Mouse (Mus musculus) kidney, adult 2 months (tissue): Measurements from ENCODE around the gene Cops4.

Source experiments
- CTCF ChIP-seq: fragments of 200-500 bp; conservative IDR thresholded peaks from 2 replicates; pipeline ENCODE4 v1.5.1; 2011; ENCODE audit warnings: low read depth, mild to moderate bottlenecking, control low read depth, low read length, moderate library complexity, mixed read lengths; ENCODE audit not compliant: insufficient read depth, insufficient read length
- POLR2A ChIP-seq: fragments of 200-500 bp; IDR thresholded peaks from one replicate; pipeline ENCODE4 v1.6.1; 2011; ENCODE audit warnings: low read depth, low read length, control low read depth

DNA sequence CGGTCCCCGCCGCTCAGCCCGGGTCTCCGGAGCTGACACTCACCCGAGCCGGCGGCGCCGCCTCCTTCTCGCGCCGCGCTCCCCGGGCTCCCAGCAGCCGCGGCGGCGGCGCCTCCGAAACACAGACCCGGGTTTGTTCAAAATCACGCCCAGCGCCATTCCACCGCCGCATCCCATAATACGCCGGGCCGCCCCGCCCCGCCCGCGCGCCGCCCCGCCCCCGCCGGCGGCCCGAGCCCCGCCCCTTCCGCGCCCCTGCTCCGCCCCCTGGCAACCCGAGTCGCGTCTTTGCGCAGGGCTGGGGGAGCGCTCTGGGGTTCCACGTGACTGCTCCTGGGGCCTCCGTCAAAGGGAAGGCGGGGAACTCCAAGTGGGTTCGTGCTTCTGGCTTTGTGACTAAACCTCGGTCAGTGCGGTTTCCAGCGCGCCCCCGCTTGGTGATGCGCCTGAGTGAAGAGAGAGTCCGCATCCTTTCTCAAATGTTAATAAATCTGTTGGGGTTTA is 17.6 kb upstream of the Cops4 start, which contains the start of gene Lin54:
- TF ChIP-seq CTCF (no peak), POLR2A (no peak)
